Comparison of ENCODE assay signal across 24 mouse cellular contexts in genomic region chr6:108092646-108093045, GRCm38 (mm10).
"Had no signal": no experiment of that assay in that cellular context is flagged by ENCODE, and none has a peak within 500 bp of the region (broad histone marks: within the 10 kb centered on the region; RNA-seq: fewer than 3 reads in every experiment).

No protein-coding gene starts in this region.

- H3K9ac ChIP-seq: forebrain, embryonic 15.5 days; forebrain, postnatal 0 days; heart, embryonic 13.5 days; heart, embryonic 15.5 days; hindbrain, embryonic 13.5 days; hindbrain, embryonic 15.5 days; limb, embryonic 12.5 days; liver, embryonic 13.5 days; liver, embryonic 15.5 days; liver, postnatal 0 days had no signal

- ATAC-seq: forebrain, embryonic 15.5 days; forebrain, postnatal 0 days; hindbrain, postnatal 0 days; intestine, embryonic 16.5 days had no signal

- H3K9me3 ChIP-seq: forebrain, embryonic 15.5 days; heart, embryonic 13.5 days; heart, embryonic 15.5 days; hindbrain, embryonic 13.5 days; hindbrain, embryonic 15.5 days; limb, embryonic 10.5 days; limb, embryonic 12.5 days; liver, embryonic 13.5 days; liver, embryonic 15.5 days had no signal

- DNase-seq: forebrain, postnatal 0 days; gastrocnemius, postnatal 14 days; gastrocnemius, postnatal 36 days; heart, adult 11 months; heart, adult 2 months; heart, postnatal 14 days; heart, postnatal 36 days; liver; liver, embryonic 13.5 days; liver, postnatal 0 days had no signal

- H3K36me3 ChIP-seq: forebrain, embryonic 15.5 days; heart, embryonic 13.5 days; heart, embryonic 15.5 days; hindbrain, embryonic 13.5 days; hindbrain, embryonic 15.5 days; limb, embryonic 10.5 days; limb, embryonic 12.5 days; liver, embryonic 13.5 days; liver, embryonic 15.5 days had no signal

- H3K4me1 ChIP-seq: forebrain, embryonic 15.5 days; heart, embryonic 15.5 days; hindbrain, embryonic 13.5 days; hindbrain, embryonic 15.5 days; limb, embryonic 10.5 days; limb, embryonic 12.5 days; liver, embryonic 13.5 days; liver, embryonic 15.5 days had no signal

- H3K27ac ChIP-seq: forebrain, embryonic 15.5 days; heart, adult 2 months; heart, embryonic 13.5 days; heart, embryonic 15.5 days; hindbrain, embryonic 13.5 days; hindbrain, embryonic 15.5 days; hindbrain, postnatal 0 days; kidney, postnatal 0 days; layer of hippocampus, adult 2 months; left cerebral cortex, adult 2 months; limb, embryonic 10.5 days; limb, embryonic 12.5 days; liver, embryonic 13.5 days; liver, embryonic 15.5 days had no signal

- H3K27me3 ChIP-seq: forebrain, embryonic 15.5 days; heart, embryonic 13.5 days; heart, embryonic 15.5 days; hindbrain, embryonic 13.5 days; hindbrain, embryonic 15.5 days; limb, embryonic 12.5 days; liver, embryonic 13.5 days; liver, embryonic 15.5 days had no signal

- H3K4me2 ChIP-seq: forebrain, embryonic 15.5 days; heart, embryonic 11.5 days; heart, embryonic 13.5 days; heart, embryonic 15.5 days; hindbrain, embryonic 13.5 days; hindbrain, embryonic 15.5 days; limb, embryonic 12.5 days; liver, embryonic 13.5 days; liver, embryonic 15.5 days had no signal

- H3K4me3 ChIP-seq: forebrain, embryonic 15.5 days; heart, adult 2 months; heart, embryonic 13.5 days; heart, embryonic 15.5 days; hindbrain, embryonic 13.5 days; hindbrain, embryonic 15.5 days; layer of hippocampus, adult 2 months; left cerebral cortex, adult 2 months; limb, embryonic 10.5 days; limb, embryonic 12.5 days; liver, embryonic 13.5 days; liver, embryonic 15.5 days had no signal
